Mouse (Mus musculus) central nervous system, embryonic 14 days (tissue): ENCODE measurements around the gene Bivm. TPM values are rescaled to one million over a fixed set of nuclear protein-coding genes. Genes with fewer than 3 reads are reported as not detected.

ENCODE experiments used
- polyA plus RNA-seq: library from polyadenylated mRNA; depleted of rRNA; stranded (reverse); fragments of >200 nt; gene quantifications from 2 replicates; pipeline ENCODE4 v1.2.3, GENCODE M21; 2012; rRNA removed

The Bivm gene
- polyA plus RNA-seq: 18.7 and 21.7 TPM in 2 replicates

GRCm38 (mm10) chr1:44118239-44119054 lies at the start of gene Bivm, which contains the start of gene Kdelc1:
Gene Bivm, plus strand, starts transcription at chr1:44118957.
Gene Kdelc1, minus strand, starts transcription at chr1:44118808.

GRCm38 (mm10) chr1:44102259-44102717 lies 16.5 kb upstream of the Bivm start, which contains the start of gene Tex30:
Gene Tex30, minus strand, starts transcription at chr1:44102441.

GRCm38 (mm10) chr1:44147563-44148381 lies 29.0 kb downstream of the Bivm start, which contains the start of gene Ercc5:
Gene Ercc5, plus strand, starts transcription at chr1:44147744.

Other genes with a start within 250 kb of the Bivm start
- gene Tpp2, start 185.3 kb upstream of the Bivm start, polyA plus RNA-seq: 27.8 and 28.5 TPM in 2 replicates
- gene Mettl21c, start 98.9 kb upstream of the Bivm start, polyA plus RNA-seq: 1.1 and 1.5 TPM in 2 replicates
- gene Gm8251, start 57.0 kb upstream of the Bivm start, polyA plus RNA-seq: 0.21 and 0.22 TPM in 2 replicates
- gene Tex30, start 16.5 kb upstream of the Bivm start, polyA plus RNA-seq: 25.9 and 35.5 TPM in 2 replicates
- gene Kdelc1, start 149 bp upstream of the Bivm start, polyA plus RNA-seq: 38.1 and 38.9 TPM in 2 replicates
- 33.2 and 35.7 TPM in 2 replicates for gene Ercc5, start 28.8 kb downstream of the Bivm start, polyA plus RNA-seq
- gene Mettl21e, start 100.0 kb downstream of the Bivm start, polyA plus RNA-seq: not detected in 2 replicates